In genomic region chr3:64113352-64114046, GRCm38 (mm10) we compare ENCODE assay signal across 15 mouse cellular contexts. TPM values are rescaled to one million over a fixed set of nuclear protein-coding genes. Genes with fewer than 3 reads are reported as not detected.
DNase-seq lines count a peak whose midpoint lies in the region; ATAC-seq lines count a peak whose summit lies in the region.
"Had no signal": no experiment of that assay in that cellular context is flagged by ENCODE, and none has a peak within 500 bp of the region (broad histone marks: within the 10 kb centered on the region; RNA-seq: fewer than 3 reads in every experiment).

No protein-coding gene starts in this region.

- no peak for DNase-seq in embryonic facial prominence, embryonic 10.5 days (ENCODE audit: low spot score)
- no peak for DNase-seq in midbrain, embryonic 11.5 days (ENCODE audit: low spot score, missing footprints)
- no peak for DNase-seq in forebrain, embryonic 11.5 days (ENCODE audit: low spot score)
- DNase-seq in embryo, embryonic 10 days (ENCODE audit: low spot score) = no peak
- no peak for DNase-seq in kidney, adult 18-20 months
- DNase-seq: adrenal gland, adult 2 months; heart, adult 11 months had no signal

- H3K36me3 ChIP-seq in embryonic facial prominence, embryonic 15.5 days = no peaks in the 10 kb centered on the region
- H3K36me3 ChIP-seq in embryonic facial prominence, embryonic 10.5 days (replicated peaks) = no peaks in the 10 kb centered on the region
- no peaks in the 10 kb centered on the region for H3K36me3 ChIP-seq in midbrain, embryonic 13.5 days
- H3K36me3 ChIP-seq in midbrain, embryonic 11.5 days (ENCODE audit: control insufficient read depth, insufficient read depth, low read length) = no peaks in the 10 kb centered on the region
- no peaks in the 10 kb centered on the region for H3K36me3 ChIP-seq in forebrain, embryonic 11.5 days (ENCODE audit: control insufficient read depth, insufficient read depth, low read length)
- H3K36me3 ChIP-seq in neural tube, embryonic 15.5 days = no peaks in the 10 kb centered on the region
- H3K36me3 ChIP-seq: embryonic facial prominence, embryonic 13.5 days had no signal

- no peak overlapping the region for H3K4me2 ChIP-seq in embryonic facial prominence, embryonic 15.5 days (replicated peaks)
- no peak overlapping the region for H3K4me2 ChIP-seq in midbrain, embryonic 13.5 days (replicated peaks)
- no peak overlapping the region for H3K4me2 ChIP-seq in midbrain, embryonic 11.5 days
- no peak overlapping the region for H3K4me2 ChIP-seq in forebrain, embryonic 11.5 days (ENCODE audit: low read depth, low read length, severe bottlenecking)
- H3K4me2 ChIP-seq in neural tube, embryonic 15.5 days = no peak overlapping the region
- H3K4me2 ChIP-seq: embryonic facial prominence, embryonic 13.5 days; liver, embryonic 11.5 days had no signal

- H3K9me3 ChIP-seq in embryonic facial prominence, embryonic 15.5 days (replicated peaks) = no peaks in the 10 kb centered on the region
- no peaks in the 10 kb centered on the region for H3K9me3 ChIP-seq in embryonic facial prominence, embryonic 10.5 days
- H3K9me3 ChIP-seq in midbrain, embryonic 13.5 days = no peaks in the 10 kb centered on the region
- H3K9me3 ChIP-seq in midbrain, embryonic 11.5 days (ENCODE audit: control insufficient read depth, low read length) = no peaks in the 10 kb centered on the region
- no peaks in the 10 kb centered on the region for H3K9me3 ChIP-seq in forebrain, embryonic 11.5 days (ENCODE audit: control insufficient read depth, low read length)
- H3K9me3 ChIP-seq in neural tube, embryonic 15.5 days (replicated peaks) = no peaks in the 10 kb centered on the region
- H3K9me3 ChIP-seq: embryonic facial prominence, embryonic 13.5 days had no signal

- 77% methylated on average over 11 of the region's 11 CpGs for WGBS in embryonic facial prominence, embryonic 15.5 days
- WGBS in embryonic facial prominence, embryonic 10.5 days = 88% methylated on average over 11 of the region's 11 CpGs
- 86% methylated on average over 11 of the region's 11 CpGs for WGBS in midbrain, embryonic 13.5 days
- WGBS in midbrain, embryonic 11.5 days = 83% methylated on average over 11 of the region's 11 CpGs
- 77% methylated on average over 11 of the region's 11 CpGs for WGBS in forebrain, embryonic 11.5 days
- WGBS in neural tube, embryonic 15.5 days = 86% methylated on average over 11 of the region's 11 CpGs

- ATAC-seq in embryonic facial prominence, embryonic 15.5 days (ENCODE audit: insufficient number of reproducible peaks, low FRiP score, low TSS enrichment, low read depth) = peak; percentile 47; the same call in 1 of the 2 replicates
- ATAC-seq in midbrain, embryonic 13.5 days = peak; percentile 40; the same call in 1 of the 2 replicates
- no peak for ATAC-seq in midbrain, embryonic 11.5 days (ENCODE audit: low FRiP score)
- peak; percentile 42; the same call in 1 of the 2 replicates for ATAC-seq in forebrain, embryonic 11.5 days (replicated peaks; ENCODE audit: low FRiP score)
- peak; percentile 12; the same call in 1 of the 2 replicates for ATAC-seq in neural tube, embryonic 15.5 days (ENCODE audit: low FRiP score)
- ATAC-seq: intestine, postnatal 0 days had no signal

- no peaks in the 10 kb centered on the region for H3K27me3 ChIP-seq in embryonic facial prominence, embryonic 15.5 days
- H3K27me3 ChIP-seq in embryonic facial prominence, embryonic 10.5 days (replicated peaks; ENCODE audit: low read depth, poor library complexity, severe bottlenecking) = no peaks in the 10 kb centered on the region
- H3K27me3 ChIP-seq in midbrain, embryonic 13.5 days = no peaks in the 10 kb centered on the region
- H3K27me3 ChIP-seq in midbrain, embryonic 11.5 days (ENCODE audit: control insufficient read depth, insufficient read depth, low read length) = no peaks in the 10 kb centered on the region
- H3K27me3 ChIP-seq in forebrain, embryonic 11.5 days (ENCODE audit: control insufficient read depth, insufficient read depth, low read length) = no peaks in the 10 kb centered on the region
- H3K27me3 ChIP-seq in neural tube, embryonic 15.5 days (replicated peaks) = no peaks in the 10 kb centered on the region
- H3K27me3 ChIP-seq: embryonic facial prominence, embryonic 13.5 days had no signal

- no peaks in the 10 kb centered on the region for H3K4me1 ChIP-seq in embryonic facial prominence, embryonic 15.5 days
- no peaks in the 10 kb centered on the region for H3K4me1 ChIP-seq in embryonic facial prominence, embryonic 10.5 days
- no peaks in the 10 kb centered on the region for H3K4me1 ChIP-seq in midbrain, embryonic 13.5 days (replicated peaks)
- no peaks in the 10 kb centered on the region for H3K4me1 ChIP-seq in midbrain, embryonic 11.5 days (ENCODE audit: control insufficient read depth, insufficient read depth, low read length)
- no peaks in the 10 kb centered on the region for H3K4me1 ChIP-seq in forebrain, embryonic 11.5 days (replicated peaks; ENCODE audit: control insufficient read depth, insufficient read depth, low read length)
- H3K4me1 ChIP-seq in neural tube, embryonic 15.5 days = no peaks in the 10 kb centered on the region
- H3K4me1 ChIP-seq: embryonic facial prominence, embryonic 13.5 days had no signal

- H3K9ac ChIP-seq in embryonic facial prominence, embryonic 15.5 days = no peak overlapping the region
- H3K9ac ChIP-seq in midbrain, embryonic 13.5 days (replicated peaks) = no peak overlapping the region
- H3K9ac ChIP-seq in midbrain, embryonic 11.5 days (ENCODE audit: low read length) = no peak overlapping the region
- no peak overlapping the region for H3K9ac ChIP-seq in forebrain, embryonic 11.5 days (ENCODE audit: low read length)
- H3K9ac ChIP-seq in neural tube, embryonic 15.5 days (replicated peaks) = no peak overlapping the region
- H3K9ac ChIP-seq: embryonic facial prominence, embryonic 13.5 days had no signal

- H3K27ac ChIP-seq in embryonic facial prominence, embryonic 15.5 days (replicated peaks) = no peak overlapping the region
- no peak overlapping the region for H3K27ac ChIP-seq in embryonic facial prominence, embryonic 10.5 days (replicated peaks)
- H3K27ac ChIP-seq in midbrain, embryonic 13.5 days = no peak overlapping the region
- no peak overlapping the region for H3K27ac ChIP-seq in midbrain, embryonic 11.5 days (ENCODE audit: low read depth, low read length)
- no peak overlapping the region for H3K27ac ChIP-seq in forebrain, embryonic 11.5 days (ENCODE audit: low read depth, low read length)
- H3K27ac ChIP-seq in neural tube, embryonic 15.5 days (replicated peaks) = no peak overlapping the region
- H3K27ac ChIP-seq: embryonic facial prominence, embryonic 13.5 days had no signal

- no peak overlapping the region for H3K4me3 ChIP-seq in embryonic facial prominence, embryonic 15.5 days (replicated peaks)
- H3K4me3 ChIP-seq in embryonic facial prominence, embryonic 10.5 days = no peak overlapping the region
- H3K4me3 ChIP-seq in midbrain, embryonic 13.5 days (replicated peaks) = no peak overlapping the region
- H3K4me3 ChIP-seq in midbrain, embryonic 11.5 days (ENCODE audit: low read depth, low read length) = no peak overlapping the region
- H3K4me3 ChIP-seq in forebrain, embryonic 11.5 days (ENCODE audit: low read depth, low read length) = no peak overlapping the region
- H3K4me3 ChIP-seq in neural tube, embryonic 15.5 days (replicated peaks) = no peak overlapping the region
- H3K4me3 ChIP-seq: embryonic facial prominence, embryonic 13.5 days had no signal

RNA-seq across cellular contexts. Expression of gene Vmn2r2, which starts 28.2 kb away (rescaled TPM):
- 0.09 TPM in 2 replicates for polyA plus RNA-seq in embryonic facial prominence, embryonic 15.5 days (2015; fragmentation: Nextera tagmentation; extraction: Ambion mirVana)
- polyA plus RNA-seq in embryonic facial prominence, embryonic 10.5 days (2016; fragmentation: Nextera tagmentation; extraction: Ambion mirVana) = 0.09 TPM in 1 of 2 replicates, not detected in the other
- polyA plus RNA-seq in midbrain, embryonic 13.5 days (2015; fragmentation: Nextera tagmentation; extraction: Ambion mirVana) = 0.04 and 0.05 TPM in 2 replicates
- 0.04 TPM in 1 of 2 replicates, not detected in the other for polyA plus RNA-seq in midbrain, embryonic 11.5 days (2014; fragmentation: Nextera tagmentation; extraction: Ambion mirVana)
- polyA plus RNA-seq in forebrain, embryonic 11.5 days (2014; fragmentation: Nextera tagmentation; extraction: Ambion mirVana) = not detected in 2 replicates
- 0.09 TPM in 1 of 2 replicates, not detected in the other for polyA plus RNA-seq in neural tube, embryonic 15.5 days (2015; fragmentation: Nextera tagmentation; extraction: Ambion mirVana)
- polyA plus RNA-seq: adrenal gland, adult 2 months; embryonic facial prominence, embryonic 13.5 days; liver, embryonic 11.5 days; lung, embryonic 16.5 days; stomach, embryonic 16.5 days had no signal

RNA-seq across cellular contexts. Expression of gene Vmn2r1, which starts 32.2 kb away (rescaled TPM):
- polyA plus RNA-seq in embryonic facial prominence, embryonic 15.5 days (2015; fragmentation: Nextera tagmentation; extraction: Ambion mirVana) = 0.08 and 0.09 TPM in 2 replicates
- 0.03 and 0.05 TPM in 2 replicates for polyA plus RNA-seq in embryonic facial prominence, embryonic 10.5 days (2016; fragmentation: Nextera tagmentation; extraction: Ambion mirVana)
- polyA plus RNA-seq in midbrain, embryonic 13.5 days (2015; fragmentation: Nextera tagmentation; extraction: Ambion mirVana) = 0.09 and 0.15 TPM in 2 replicates
- polyA plus RNA-seq in midbrain, embryonic 11.5 days (2014; fragmentation: Nextera tagmentation; extraction: Ambion mirVana) = 0.06 TPM in 1 of 2 replicates, not detected in the other
- not detected in 2 replicates for polyA plus RNA-seq in forebrain, embryonic 11.5 days (2014; fragmentation: Nextera tagmentation; extraction: Ambion mirVana)
- 0.08 and 0.12 TPM in 2 replicates for polyA plus RNA-seq in neural tube, embryonic 15.5 days (2015; fragmentation: Nextera tagmentation; extraction: Ambion mirVana)
- polyA plus RNA-seq: liver, embryonic 11.5 days; lung, embryonic 16.5 days had no signal
